Mouse (Mus musculus): ENCODE measurements around the gene Cnbd2. TPM values are rescaled to one million over a fixed set of nuclear protein-coding genes. Genes with fewer than 3 reads are reported as not detected.
A peak's percentile ranks its signal among the peaks of the same experiment; 100 is the strongest.

Gene Cnbd2
- polyA plus RNA-seq, 1 experiment from 2014 or later, result 8.0 TPM

GRCm38 (mm10) chr2:156307261-156307660, 4.8 kb upstream of the Cnbd2 start:
- H3K36me3 ChIP-seq (ENCODE audit: control insufficient read depth, insufficient read depth, low read length), result peaks cover 16% of the 10 kb centered on the region
- no peaks in the 10 kb centered on the region for H3K27me3 ChIP-seq (ENCODE audit: control insufficient read depth, insufficient read depth, low read length)
- 65% methylated on average over 5 of the region's 5 CpGs for WGBS
- H3K4me3 ChIP-seq (ENCODE audit: low read depth, low read length), result no peak overlapping the region
- no peak overlapping the region for H3K9ac ChIP-seq (replicated peaks; ENCODE audit: low read depth, low read length)
- 0 out of 2 replicates have a peak, but pooled peaks cover 2% of the 10 kb centered on the region for H3K4me1 ChIP-seq (ENCODE audit: control insufficient read depth, insufficient read depth, low read length)
- ATAC-seq (ENCODE audit: low read depth), result no peak
- H3K4me2 ChIP-seq (ENCODE audit: low read depth, low read length), result no peak overlapping the region
- no peak overlapping the region for H3K27ac ChIP-seq (ENCODE audit: low read depth, low read length)
- no peaks in the 10 kb centered on the region for H3K9me3 ChIP-seq (ENCODE audit: control insufficient read depth, low read length)

- 96% methylated on average over 5 of the region's 5 CpGs for WGBS
- Histone ChIP-seq H3K4me3 (ENCODE audit: low read depth, low read length) (no peak overlapping the region), H3K4me2 (ENCODE audit: low read depth, low read length) (no peak overlapping the region), H3K27ac (ENCODE audit: low read depth, low read length) (no peak overlapping the region), H3K36me3 (ENCODE audit: control insufficient read depth, insufficient read depth, low read length) (peaks cover 3% of the 10 kb centered on the region; the same call in 1 of the 2 replicates), H3K4me1 (ENCODE audit: control insufficient read depth, insufficient read depth, low read length) (0 out of 2 replicates have a peak, but pooled peaks cover 2% of the 10 kb centered on the region), H3K9me3 (ENCODE audit: control insufficient read depth, low read length) (no peaks in the 10 kb centered on the region), H3K27me3 (ENCODE audit: control insufficient read depth, insufficient read depth, low read length) (no peaks in the 10 kb centered on the region), H3K9ac (replicated peaks; ENCODE audit: low read depth, low read length) (no peak overlapping the region)
- no peak for ATAC-seq (ENCODE audit: low read depth)
Observed at GRCm38 (mm10) chr2:156309948-156310347, 2.2 kb upstream of the Cnbd2 start.

- H3K9ac ChIP-seq (replicated peaks; ENCODE audit: low read depth, low read length), result no peak overlapping the region
- H3K27ac ChIP-seq (ENCODE audit: low read depth, low read length), result no peak overlapping the region
- H3K4me3 ChIP-seq (ENCODE audit: low read depth, low read length), result no peak overlapping the region
- 96% methylated on average over 5 of the region's 5 CpGs for WGBS
- no peaks in the 10 kb centered on the region for H3K36me3 ChIP-seq (ENCODE audit: control insufficient read depth, insufficient read depth, low read length)
- no peaks in the 10 kb centered on the region for H3K27me3 ChIP-seq (ENCODE audit: control insufficient read depth, insufficient read depth, low read length)
- ATAC-seq (ENCODE audit: low read depth), result no peak
- H3K9me3 ChIP-seq (ENCODE audit: control insufficient read depth, low read length), result no peaks in the 10 kb centered on the region
- H3K4me1 ChIP-seq (ENCODE audit: control insufficient read depth, insufficient read depth, low read length), result 0 out of 2 replicates have a peak, but pooled peaks cover 2% of the 10 kb centered on the region
- no peak overlapping the region for H3K4me2 ChIP-seq (ENCODE audit: low read depth, low read length)
Observed at GRCm38 (mm10) chr2:156310455-156310854, 1.6 kb upstream of the Cnbd2 start.

GRCm38 (mm10) chr2:156310945-156311344, 1.2 kb upstream of the Cnbd2 start:
- Histone ChIP-seq H3K4me1 (ENCODE audit: control insufficient read depth, insufficient read depth, low read length) (0 out of 2 replicates have a peak, but pooled peaks cover 2% of the 10 kb centered on the region), H3K4me3 (ENCODE audit: low read depth, low read length) (peak overlapping the region; percentile 96; the same call in 1 of the 2 replicates), H3K4me2 (ENCODE audit: low read depth, low read length) (peak overlapping the region; percentile 91), H3K9me3 (ENCODE audit: control insufficient read depth, low read length) (no peaks in the 10 kb centered on the region), H3K36me3 (ENCODE audit: control insufficient read depth, insufficient read depth, low read length) (no peaks in the 10 kb centered on the region), H3K9ac (replicated peaks; ENCODE audit: low read depth, low read length) (no peak overlapping the region), H3K27me3 (ENCODE audit: control insufficient read depth, insufficient read depth, low read length) (no peaks in the 10 kb centered on the region), H3K27ac (ENCODE audit: low read depth, low read length) (no peak overlapping the region)
- no peak for ATAC-seq (ENCODE audit: low read depth)
- WGBS, result 93% methylated on average over 5 of the region's 5 CpGs

- peak overlapping the region; percentile 93 for H3K27ac ChIP-seq (ENCODE audit: low read depth, low read length)
- peak overlapping the region; percentile 91 for H3K4me2 ChIP-seq (ENCODE audit: low read depth, low read length)
- no peak for ATAC-seq (ENCODE audit: low read depth)
- H3K36me3 ChIP-seq (ENCODE audit: control insufficient read depth, insufficient read depth, low read length), result no peaks in the 10 kb centered on the region
- H3K9ac ChIP-seq (replicated peaks; ENCODE audit: low read depth, low read length), result peak overlapping the region; percentile 94
- H3K4me1 ChIP-seq (ENCODE audit: control insufficient read depth, insufficient read depth, low read length), result 0 out of 2 replicates have a peak, but pooled peaks cover 2% of the 10 kb centered on the region
- H3K27me3 ChIP-seq (ENCODE audit: control insufficient read depth, insufficient read depth, low read length), result no peaks in the 10 kb centered on the region
- 19% methylated on average over 8 of the region's 8 CpGs for WGBS
- H3K4me3 ChIP-seq (ENCODE audit: low read depth, low read length), result peak overlapping the region; percentile 96
- H3K9me3 ChIP-seq (ENCODE audit: control insufficient read depth, low read length), result no peaks in the 10 kb centered on the region
Observed at GRCm38 (mm10) chr2:156311441-156311840, 658 bp upstream of the Cnbd2 start.

GRCm38 (mm10) chr2:156311841-156312291, 233 bp upstream of the Cnbd2 start:
- H3K27ac ChIP-seq (ENCODE audit: low read depth, low read length), result peak overlapping the region; percentile 93
- H3K36me3 ChIP-seq (ENCODE audit: control insufficient read depth, insufficient read depth, low read length), result no peaks in the 10 kb centered on the region
- H3K4me1 ChIP-seq (ENCODE audit: control insufficient read depth, insufficient read depth, low read length), result 0 out of 2 replicates have a peak, but pooled peaks cover 2% of the 10 kb centered on the region
- no peaks in the 10 kb centered on the region for H3K9me3 ChIP-seq (ENCODE audit: control insufficient read depth, low read length)
- no peaks in the 10 kb centered on the region for H3K27me3 ChIP-seq (ENCODE audit: control insufficient read depth, insufficient read depth, low read length)
- WGBS, result under 1% methylated on average over 51 of the region's 53 CpGs
- H3K9ac ChIP-seq (replicated peaks; ENCODE audit: low read depth, low read length), result peak overlapping the region; percentile 94
- ATAC-seq (ENCODE audit: low read depth), result peak; percentile 45
- H3K4me3 ChIP-seq (ENCODE audit: low read depth, low read length), result peak overlapping the region; percentile 96
- peak overlapping the region; percentile 91 for H3K4me2 ChIP-seq (ENCODE audit: low read depth, low read length)

- no peak for ATAC-seq (ENCODE audit: low read depth)
- H3K27me3 ChIP-seq (ENCODE audit: control insufficient read depth, insufficient read depth, low read length), result no peaks in the 10 kb centered on the region
- 0 out of 2 replicates have a peak, but pooled peaks cover 2% of the 10 kb centered on the region for H3K4me1 ChIP-seq (ENCODE audit: control insufficient read depth, insufficient read depth, low read length)
- H3K27ac ChIP-seq (ENCODE audit: low read depth, low read length), result no peak overlapping the region
- H3K9ac ChIP-seq (replicated peaks; ENCODE audit: low read depth, low read length), result no peak overlapping the region; the same call in 1 of the 2 replicates
- no peaks in the 10 kb centered on the region for H3K36me3 ChIP-seq (ENCODE audit: control insufficient read depth, insufficient read depth, low read length)
- 57% methylated on average over 3 of the region's 3 CpGs for WGBS
- H3K4me3 ChIP-seq (ENCODE audit: low read depth, low read length), result peak overlapping the region; percentile 96
- H3K4me2 ChIP-seq (ENCODE audit: low read depth, low read length), result peak overlapping the region; percentile 91
- H3K9me3 ChIP-seq (ENCODE audit: control insufficient read depth, low read length), result no peaks in the 10 kb centered on the region
Observed at GRCm38 (mm10) chr2:156313153-156313552, 1.1 kb downstream of the Cnbd2 start.

- Histone ChIP-seq H3K4me1 (ENCODE audit: control insufficient read depth, insufficient read depth, low read length) (0 out of 2 replicates have a peak, but pooled peaks cover 2% of the 10 kb centered on the region), H3K4me2 (ENCODE audit: low read depth, low read length) (no peak overlapping the region), H3K27me3 (ENCODE audit: control insufficient read depth, insufficient read depth, low read length) (no peaks in the 10 kb centered on the region), H3K9me3 (ENCODE audit: control insufficient read depth, low read length) (no peaks in the 10 kb centered on the region), H3K4me3 (ENCODE audit: low read depth, low read length) (no peak overlapping the region), H3K9ac (replicated peaks; ENCODE audit: low read depth, low read length) (no peak overlapping the region), H3K36me3 (ENCODE audit: control insufficient read depth, insufficient read depth, low read length) (no peaks in the 10 kb centered on the region), H3K27ac (ENCODE audit: low read depth, low read length) (no peak overlapping the region)
- no peak for ATAC-seq (ENCODE audit: low read depth)
- 93% methylated on average over 6 of the region's 6 CpGs for WGBS
Observed at GRCm38 (mm10) chr2:156314811-156315210, 2.7 kb downstream of the Cnbd2 start.

- H3K9me3 ChIP-seq (ENCODE audit: control insufficient read depth, low read length), result no peaks in the 10 kb centered on the region
- H3K27ac ChIP-seq (ENCODE audit: low read depth, low read length), result no peak overlapping the region
- H3K27me3 ChIP-seq (ENCODE audit: control insufficient read depth, insufficient read depth, low read length), result no peaks in the 10 kb centered on the region
- H3K4me3 ChIP-seq (ENCODE audit: low read depth, low read length), result no peak overlapping the region
- H3K4me1 ChIP-seq (ENCODE audit: control insufficient read depth, insufficient read depth, low read length), result no peaks in the 10 kb centered on the region
- H3K36me3 ChIP-seq (ENCODE audit: control insufficient read depth, insufficient read depth, low read length), result no peaks in the 10 kb centered on the region
- no peak overlapping the region for H3K9ac ChIP-seq (replicated peaks; ENCODE audit: low read depth, low read length)
- ATAC-seq (ENCODE audit: low read depth), result no peak
- H3K4me2 ChIP-seq (ENCODE audit: low read depth, low read length), result no peak overlapping the region
Observed at GRCm38 (mm10) chr2:156318491-156318890, 6.4 kb downstream of the Cnbd2 start.
